Mouse (Mus musculus): ENCODE measurements at regions not wholly inside any gene's neighbourhood (a gene's known extent, or its start where the extent isn't known, plus 50 kb on each side); places are given as distances from the start of the nearest gene placed in this dataset.

GRCm38 (mm10) chr11:32911791-32912190 lies 87.4 kb upstream of the Smim23 start:
- no peak for DNase-seq (ENCODE audit: low spot score in 2 of 2)

- DNase-seq (ENCODE audit: low spot score in 2 of 2): no peak
These were observed 84.5 kb upstream of the Smim23 start for GRCm38 (mm10) chr11:32908723-32909411.

DNA sequence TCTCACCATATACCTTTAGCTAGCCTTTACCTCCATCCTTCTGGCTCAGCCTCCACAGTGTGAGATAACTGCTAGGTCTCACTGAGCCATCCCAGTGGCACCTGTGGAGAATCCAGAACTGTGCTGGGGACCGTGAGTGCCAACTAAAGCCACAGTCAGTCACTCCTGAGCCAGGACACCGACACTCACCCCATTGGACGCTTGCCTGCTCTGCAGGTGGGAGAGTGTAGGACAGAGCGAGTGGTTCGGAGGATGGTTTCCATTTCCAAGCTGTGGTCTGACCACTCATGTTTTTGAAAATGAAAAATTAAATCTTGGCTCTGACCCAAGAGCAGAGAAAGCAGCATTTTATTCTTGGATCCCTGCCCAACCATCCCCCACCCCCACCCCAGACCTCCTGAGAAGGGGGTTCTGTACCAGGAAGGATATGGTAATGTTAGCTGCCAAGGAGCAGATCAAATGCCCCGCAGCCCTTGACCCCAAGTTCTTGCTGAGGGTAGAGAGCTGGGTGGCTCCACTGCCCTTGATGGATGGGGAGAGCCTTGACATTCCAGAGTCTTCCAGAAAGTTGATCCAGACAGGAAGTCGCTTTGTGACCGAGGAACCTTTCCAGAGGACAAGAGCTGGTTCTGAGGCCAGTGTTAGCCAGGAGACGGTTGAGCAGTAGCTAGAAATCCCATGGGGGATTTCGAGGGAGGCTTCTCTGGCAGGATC lies 83.3 kb upstream of the Smim23 start:
- DNase-seq (ENCODE audit: low spot score in 2 of 2): no peak

DNA sequence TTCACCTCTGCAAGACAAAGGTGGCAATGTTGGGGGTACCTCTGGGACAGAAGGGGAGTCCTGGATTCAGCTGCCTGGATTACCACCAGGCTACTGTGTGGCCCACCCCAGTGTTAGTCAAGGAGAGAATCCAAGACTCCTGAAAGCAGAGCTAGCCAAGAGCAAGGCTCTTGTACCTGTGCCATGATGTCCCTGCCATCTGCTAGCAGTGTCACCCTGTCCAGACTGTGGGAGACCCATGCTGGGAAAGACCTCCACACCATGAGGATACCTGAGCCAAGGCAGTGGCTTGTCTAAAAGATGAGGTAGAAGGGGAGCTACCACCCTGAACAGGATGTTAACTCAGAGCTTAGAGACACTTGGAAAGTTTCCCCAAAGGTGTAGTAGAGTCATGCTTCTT lies 79.6 kb upstream of the Smim23 start:
- no peak for DNase-seq (ENCODE audit: low spot score in 2 of 2)

GRCm38 (mm10) chr11:32903389-32903788 lies 79.0 kb upstream of the Smim23 start:
- no peak for DNase-seq (ENCODE audit: low spot score in 2 of 2)

DNA sequence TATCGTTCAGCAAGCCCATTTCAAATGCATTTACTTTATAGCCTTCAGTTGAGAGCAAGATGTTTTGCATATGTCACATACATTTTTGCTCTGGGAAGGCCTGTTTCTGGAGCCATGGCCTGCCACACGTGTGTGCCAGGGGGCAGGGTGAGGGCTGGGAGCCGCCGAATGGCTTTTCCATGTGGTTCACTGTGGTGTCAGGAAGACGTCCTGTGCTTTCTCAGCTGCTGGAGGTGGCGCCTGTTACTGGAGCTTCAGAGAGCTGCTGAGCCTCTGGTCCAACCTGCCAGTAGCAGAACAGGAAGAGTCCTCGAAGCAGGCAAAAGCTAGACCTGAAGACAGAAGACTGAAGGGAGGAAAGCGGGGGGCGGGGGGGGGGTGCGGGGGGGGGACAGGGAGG lies 78.5 kb upstream of the Smim23 start:
- no peak for DNase-seq (ENCODE audit: low spot score in 2 of 2)

DNA sequence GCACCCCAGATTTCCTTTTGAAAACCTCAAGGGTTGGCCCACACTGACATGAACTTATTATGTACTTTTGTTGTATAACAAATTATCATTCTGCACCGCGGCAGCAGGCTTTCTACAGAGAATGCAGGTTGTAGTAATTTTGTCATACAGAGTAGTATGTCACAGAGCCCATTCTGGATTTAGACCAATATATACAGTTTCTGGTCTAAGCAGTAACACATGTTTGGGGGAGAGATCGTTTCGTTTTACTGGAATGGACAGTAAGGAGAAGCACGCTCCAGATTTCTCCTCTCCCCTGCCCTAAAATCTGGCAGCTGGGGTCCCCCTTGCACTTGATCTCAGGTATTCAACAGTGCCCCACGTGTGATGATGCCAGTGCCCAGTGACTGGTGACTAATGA lies 76.0 kb upstream of the Smim23 start:
- no peak for DNase-seq (ENCODE audit: low spot score in 2 of 2)

DNA sequence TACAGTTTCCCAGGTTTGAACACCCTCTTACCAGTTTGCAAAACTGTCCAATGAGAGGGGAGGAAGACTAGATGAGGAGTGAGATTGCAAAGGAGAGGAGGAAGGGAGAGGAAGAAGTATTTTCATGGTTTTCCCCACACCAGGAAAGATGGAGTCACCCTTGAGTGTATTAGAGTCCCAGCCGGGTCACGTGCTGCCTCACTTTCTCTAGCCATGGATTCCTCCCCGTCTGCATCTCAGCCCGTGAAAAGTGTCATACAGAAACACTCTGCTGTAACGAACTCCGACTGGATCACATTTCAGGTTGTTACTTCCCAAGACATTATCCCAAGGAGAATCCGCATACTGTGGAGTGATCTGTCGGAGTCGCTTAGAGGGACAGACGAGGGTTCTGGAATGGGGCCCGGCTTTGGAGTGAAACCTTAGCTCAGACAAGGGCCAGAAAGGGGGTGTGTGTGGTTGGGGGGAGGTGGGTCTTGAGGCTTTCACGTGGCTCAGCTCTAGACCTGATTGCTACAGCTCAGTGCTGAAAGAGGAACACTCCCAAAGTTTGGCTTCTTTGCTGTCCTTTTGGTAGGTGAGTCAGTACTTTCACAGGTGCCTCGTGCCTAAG lies 75.3 kb upstream of the Smim23 start:
- no peak for DNase-seq (ENCODE audit: low spot score in 2 of 2)

- DNase-seq (ENCODE audit: low spot score in 2 of 2): no peak
These were observed 71.0 kb upstream of the Smim23 start for GRCm38 (mm10) chr11:32895400-32895799.

DNA sequence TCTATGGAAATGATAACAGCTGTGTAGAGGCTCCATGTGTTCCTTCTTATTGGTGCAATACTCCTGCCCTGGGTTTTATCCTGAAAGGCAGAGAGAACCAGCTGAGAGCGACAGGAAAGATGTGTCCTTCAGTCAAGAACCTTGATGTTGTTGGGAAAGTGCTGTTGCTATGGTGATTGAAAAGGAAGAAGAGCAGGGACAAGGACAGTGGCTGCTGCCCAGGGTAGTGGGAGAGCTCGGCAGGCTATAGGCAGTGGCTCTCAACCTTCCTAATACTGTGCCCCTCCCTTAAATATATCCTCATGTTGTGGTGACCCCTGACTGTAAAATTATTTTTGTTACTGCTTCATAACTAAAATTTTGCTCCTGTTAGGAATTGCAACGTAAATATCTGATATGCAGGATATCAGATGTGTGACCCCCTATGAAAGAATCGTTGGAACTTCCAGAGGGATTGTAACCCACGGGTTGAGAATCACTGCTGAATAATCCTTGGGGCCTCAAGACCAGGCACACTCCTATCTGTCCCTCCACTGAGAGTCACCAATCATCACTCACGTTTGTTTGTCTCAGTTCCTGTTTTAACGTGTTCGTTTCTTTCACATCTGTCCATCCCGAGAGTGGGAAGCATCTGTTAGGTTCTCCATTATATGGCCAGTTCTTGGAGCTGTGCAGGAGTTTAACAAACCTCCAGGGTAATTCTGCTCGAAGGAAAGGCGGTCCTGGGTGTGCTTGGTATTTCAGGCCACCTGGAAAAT lies 68.9 kb upstream of the Smim23 start:
- no peak for DNase-seq (ENCODE audit: low spot score in 2 of 2)

DNA sequence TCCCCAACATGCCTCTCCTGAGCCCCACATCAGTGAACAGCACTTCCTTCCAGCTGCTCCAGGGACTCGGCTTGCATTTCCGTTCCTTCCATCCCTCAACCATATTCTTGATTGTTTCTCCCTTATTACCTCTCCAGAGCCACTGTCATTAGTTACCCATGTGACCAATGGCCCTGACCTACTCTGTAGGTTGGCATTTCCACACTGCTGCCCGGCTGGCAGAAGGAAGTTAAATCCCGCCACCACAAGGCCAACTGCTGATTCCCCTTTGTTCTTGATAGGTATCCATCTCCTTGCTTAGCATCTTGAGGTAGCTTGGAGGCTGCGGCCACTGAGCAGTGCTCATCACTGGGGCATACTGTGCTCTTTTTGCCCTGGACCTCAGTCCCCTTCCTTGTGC lies 68.1 kb upstream of the Smim23 start:
- DNase-seq (ENCODE audit: low spot score in 2 of 2): no peak

GRCm38 (mm10) chr11:32889248-32889647 lies 64.8 kb upstream of the Smim23 start:
- DNase-seq (ENCODE audit: low spot score in 2 of 2): peak in 1 of 2 experiments; percentile 5

DNA sequence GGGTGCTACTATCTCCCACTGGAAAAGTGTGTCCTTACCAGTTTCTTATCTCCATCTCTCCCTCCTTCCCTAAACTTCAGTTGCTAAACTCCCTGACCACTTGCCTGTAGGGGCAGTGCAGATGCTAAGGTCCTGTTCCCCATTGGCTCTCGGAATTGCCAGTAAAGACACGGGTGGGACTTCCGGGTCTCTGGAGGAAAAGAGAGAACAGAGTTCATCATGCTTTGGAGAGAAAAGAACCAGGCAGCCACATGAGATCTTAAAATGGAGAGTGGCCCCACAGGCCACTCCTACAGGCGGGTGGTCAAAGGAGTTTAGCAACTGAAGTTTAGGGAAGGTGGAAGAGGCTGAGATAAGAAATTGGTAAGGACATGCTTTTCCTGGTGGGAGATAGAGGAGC lies 60.3 kb upstream of the Smim23 start:
- DNase-seq (ENCODE audit: low spot score in 2 of 2): no peak

DNA sequence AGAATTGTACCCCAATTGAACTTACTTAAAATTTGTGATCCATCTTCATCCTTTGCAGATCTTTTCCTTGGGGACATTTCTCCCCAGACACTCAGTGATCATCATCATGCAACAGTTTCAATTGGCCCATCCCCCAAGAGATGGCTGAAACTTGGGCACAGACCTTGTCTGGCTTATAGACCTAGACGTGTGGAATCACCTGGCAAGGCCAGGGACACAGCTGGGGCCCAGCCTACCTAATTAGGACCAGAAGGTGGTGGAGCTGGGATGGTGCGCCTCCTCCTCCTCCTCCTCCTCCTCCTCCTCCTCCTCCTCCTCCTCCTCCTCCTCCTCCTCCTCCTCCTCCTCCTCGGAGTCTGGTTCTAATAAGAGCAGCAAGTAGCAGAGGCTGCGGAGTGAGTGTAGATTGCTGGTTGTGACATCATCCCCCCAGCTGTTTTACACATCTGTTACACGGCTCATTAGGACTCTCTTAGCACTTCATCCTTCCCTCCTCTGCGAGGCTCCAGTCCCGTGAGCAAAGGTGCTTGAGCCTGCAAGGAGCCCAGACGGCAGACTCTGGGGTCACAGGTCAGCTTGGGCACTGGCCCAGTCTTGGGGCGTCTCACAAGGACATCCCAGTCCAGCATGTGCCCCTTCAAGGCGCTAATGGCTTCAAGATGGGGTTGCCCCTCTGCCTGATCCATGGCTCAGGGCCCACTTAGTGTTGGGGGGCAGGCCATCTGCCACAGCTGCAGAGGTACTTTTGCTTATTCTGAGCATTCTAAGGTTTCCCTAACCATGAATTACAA lies 58.9 kb upstream of the Smim23 start:
- no peak for DNase-seq (ENCODE audit: low spot score in 2 of 2)

DNA sequence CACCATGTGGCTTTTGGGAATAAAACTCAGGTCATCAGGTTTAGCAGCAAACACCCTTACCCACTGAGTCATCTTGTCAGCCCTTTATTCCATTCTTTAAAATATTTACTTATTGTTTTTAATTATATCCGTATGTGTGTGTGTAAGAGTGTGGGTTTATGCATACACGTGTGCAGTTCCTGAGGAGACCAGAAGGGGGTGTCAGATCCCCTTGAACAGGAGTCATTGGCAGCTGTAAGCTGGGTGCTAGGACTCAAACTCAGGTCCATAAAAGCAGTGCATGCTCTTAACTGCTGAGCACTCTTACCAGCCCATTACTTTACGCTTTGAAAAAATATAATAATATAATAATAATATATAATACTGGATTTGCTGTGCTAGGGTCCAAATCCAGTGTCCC lies 54.6 kb upstream of the Smim23 start:
- DNase-seq (ENCODE audit: low spot score in 2 of 2): no peak

Small RNA genes in the stretch of these regions (microRNA-seq; reads per million reads assigned to microRNA genes)
- gene Gm26052: 0 reads per million in 2 experiments

All from left cerebral cortex, adult 18-20 months (tissue).